Mouse (Mus musculus): ENCODE measurements at regions not wholly inside any gene's neighbourhood (a gene's known extent, or its start where the extent isn't known, plus 50 kb on each side); places are given as distances from the start of the nearest gene placed in this dataset.

DNA sequence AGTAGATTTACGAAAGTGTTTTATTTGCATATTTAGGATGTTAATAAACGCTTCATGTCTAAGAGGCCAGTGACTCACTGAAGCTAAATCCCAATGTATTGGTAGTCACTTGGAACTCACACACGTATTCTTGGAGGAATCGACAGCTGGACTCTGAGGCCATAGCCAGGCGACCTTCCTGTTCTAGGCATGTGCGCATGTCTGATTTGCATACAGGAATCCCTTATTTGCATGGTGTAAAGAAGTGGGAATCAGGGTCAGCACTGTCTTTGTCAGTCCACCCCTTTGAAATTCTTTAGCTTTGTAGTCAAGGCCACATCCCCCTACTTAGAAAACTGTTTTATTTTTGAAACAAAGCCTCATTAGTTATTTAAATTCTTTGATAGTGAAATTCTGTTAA, 308.4 kb downstream of the Fat4 start:
- H3K27ac ChIP-seq (ENCODE audit: insufficient read depth, low read length), result no peak overlapping the region
- 93% methylated on average over 6 of the region's 6 CpGs for WGBS
- no peak for TF ChIP-seq CTCF (IDR thresholded peaks at IDR 0.05; ENCODE audit: extremely low read depth, insufficient read depth, insufficient read length, insufficient replicate concordance)
- TF ChIP-seq POLR2A (IDR thresholded peaks at IDR 0.05; ENCODE audit: low read depth, low read length), result no peak
- no peaks in the 10 kb centered on the region for H3K27me3 ChIP-seq (ENCODE audit: control insufficient read depth, insufficient read depth, low read length)
- no peak for DNase-seq (ENCODE audit: low read depth in 1 of 2, low spot score in 2 of 2)
- H3K4me1 ChIP-seq (ENCODE audit: control insufficient read depth, insufficient read depth, insufficient read length), result no peaks in the 10 kb centered on the region
- no peak overlapping the region for H3K4me3 ChIP-seq (ENCODE audit: extremely low read depth, insufficient read depth, insufficient read length)
- H3K36me3 ChIP-seq (ENCODE audit: control insufficient read depth, insufficient read depth, low read length), result no peaks in the 10 kb centered on the region

DNA sequence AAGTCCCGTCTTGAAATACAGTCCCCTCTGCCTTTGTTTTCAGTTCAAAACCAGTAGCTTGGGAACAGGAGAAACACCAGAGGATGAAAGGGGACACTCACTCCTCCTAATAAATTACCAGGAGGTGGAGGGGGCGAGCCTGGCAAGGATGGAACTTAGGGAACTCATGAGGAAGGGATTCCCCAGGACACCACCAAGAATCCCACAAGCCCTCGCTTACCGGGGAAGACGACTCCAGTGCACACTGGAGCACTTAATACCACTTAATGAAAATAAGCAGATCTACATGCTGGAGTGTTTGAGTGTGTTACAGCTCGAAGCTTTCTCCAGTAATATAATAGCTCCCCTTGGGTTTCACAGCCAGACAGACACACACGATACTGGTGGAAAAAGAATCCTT, 315.9 kb downstream of the Fat4 start:
- no peaks in the 10 kb centered on the region for H3K27me3 ChIP-seq (ENCODE audit: control insufficient read depth, insufficient read depth, low read length)
- no peaks in the 10 kb centered on the region for H3K36me3 ChIP-seq (ENCODE audit: control insufficient read depth, insufficient read depth, low read length)
- WGBS, result 77% methylated on average over 7 of the region's 7 CpGs
- TF ChIP-seq CTCF (IDR thresholded peaks at IDR 0.05; ENCODE audit: extremely low read depth, insufficient read depth, insufficient read length, insufficient replicate concordance), result no peak
- no peak for TF ChIP-seq POLR2A (IDR thresholded peaks at IDR 0.05; ENCODE audit: low read depth, low read length)
- no peaks in the 10 kb centered on the region for H3K4me1 ChIP-seq (ENCODE audit: control insufficient read depth, insufficient read depth, insufficient read length)
- no peak overlapping the region for H3K4me3 ChIP-seq (ENCODE audit: extremely low read depth, insufficient read depth, insufficient read length)
- no peak overlapping the region for H3K27ac ChIP-seq (ENCODE audit: insufficient read depth, low read length)
- no peak for DNase-seq (ENCODE audit: low read depth in 1 of 2, low spot score in 2 of 2)

DNA sequence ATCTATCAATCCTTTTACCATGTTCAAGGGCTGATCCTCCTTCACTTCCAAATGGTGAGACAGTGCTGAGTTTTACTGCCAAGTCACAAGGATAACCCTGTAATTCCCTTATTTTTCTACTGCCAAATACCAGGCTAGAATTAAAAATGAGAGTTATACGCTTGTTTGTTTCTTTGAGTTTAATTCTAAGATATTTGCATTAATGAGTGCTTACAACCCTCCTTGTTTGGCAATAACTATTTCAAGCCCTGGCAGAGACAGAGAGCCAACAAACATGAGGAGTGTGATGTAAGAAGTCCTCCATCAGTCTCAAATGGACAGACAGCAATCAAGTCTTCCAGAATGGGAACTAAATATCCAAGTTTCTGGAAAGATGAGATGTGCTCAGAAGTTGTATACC, 321.9 kb downstream of the Fat4 start:
- 79% methylated on average over 1 of the region's 1 CpGs for WGBS

DNA sequence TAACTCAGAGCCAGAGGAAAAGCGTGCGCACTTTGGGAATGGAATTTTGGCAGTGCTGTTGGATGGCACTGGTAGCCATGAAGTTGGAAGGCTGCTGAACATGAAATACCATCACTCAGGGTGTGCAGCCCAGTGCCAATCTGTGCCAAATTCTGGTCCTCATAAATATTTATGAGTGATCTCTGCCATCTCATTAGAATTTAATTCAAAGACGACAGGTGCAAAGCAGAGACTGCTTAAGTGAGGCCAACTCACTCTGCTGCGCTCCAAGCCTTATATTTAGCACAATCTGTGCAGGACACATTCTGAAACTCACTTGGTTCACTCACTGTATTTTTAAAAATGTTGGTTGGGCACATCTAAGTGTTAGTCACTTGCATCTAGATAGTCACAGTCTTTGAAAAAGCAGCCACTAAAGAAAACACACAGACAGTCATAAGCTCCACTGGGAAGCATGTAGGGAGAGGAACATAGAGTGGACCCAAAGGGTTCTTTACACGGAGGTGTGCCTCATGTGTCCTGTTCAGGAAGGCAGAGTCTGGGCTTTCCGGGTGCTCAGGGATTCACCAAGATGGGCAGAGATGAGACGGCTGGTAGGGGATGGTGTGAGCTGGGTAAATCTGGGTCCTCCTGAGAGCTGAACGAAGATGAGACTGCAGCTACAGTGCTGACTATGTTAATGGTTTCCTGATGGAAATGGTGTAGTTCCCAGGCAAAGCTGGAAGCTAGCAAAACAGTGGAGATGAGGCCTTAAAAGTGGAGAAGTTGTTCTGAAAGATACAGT, 322.8 kb downstream of the Fat4 start:
- H3K4me1 ChIP-seq (ENCODE audit: control insufficient read depth, insufficient read depth, insufficient read length), result no peaks in the 10 kb centered on the region
- H3K36me3 ChIP-seq (ENCODE audit: control insufficient read depth, insufficient read depth, low read length), result no peaks in the 10 kb centered on the region
- no peak for TF ChIP-seq POLR2A (IDR thresholded peaks at IDR 0.05; ENCODE audit: low read depth, low read length)
- TF ChIP-seq CTCF (IDR thresholded peaks at IDR 0.05; ENCODE audit: extremely low read depth, insufficient read depth, insufficient read length, insufficient replicate concordance), result no peak
- 83% methylated on average over 8 of the region's 8 CpGs for WGBS
- DNase-seq (ENCODE audit: low read depth in 1 of 2, low spot score in 2 of 2), result no peak
- no peak overlapping the region for H3K27ac ChIP-seq (ENCODE audit: insufficient read depth, low read length)
- H3K27me3 ChIP-seq (ENCODE audit: control insufficient read depth, insufficient read depth, low read length), result no peaks in the 10 kb centered on the region
- no peak overlapping the region for H3K4me3 ChIP-seq (ENCODE audit: extremely low read depth, insufficient read depth, insufficient read length)

More for the DNA sequence above, 321.9 kb downstream of the Fat4 start:
- Histone ChIP-seq H3K4me3 (ENCODE audit: extremely low read depth, insufficient read depth, insufficient read length) (no peak overlapping the region), H3K27ac (ENCODE audit: insufficient read depth, low read length) (no peak overlapping the region), H3K4me1 (ENCODE audit: control insufficient read depth, insufficient read depth, insufficient read length) (no peaks in the 10 kb centered on the region), H3K36me3 (ENCODE audit: control insufficient read depth, insufficient read depth, low read length) (no peaks in the 10 kb centered on the region), H3K27me3 (ENCODE audit: control insufficient read depth, insufficient read depth, low read length) (no peaks in the 10 kb centered on the region)
- no peak for DNase-seq (ENCODE audit: low read depth in 1 of 2, low spot score in 2 of 2)
- TF ChIP-seq POLR2A (IDR thresholded peaks at IDR 0.05; ENCODE audit: low read depth, low read length) (no peak), CTCF (IDR thresholded peaks at IDR 0.05; ENCODE audit: extremely low read depth, insufficient read depth, insufficient read length, insufficient replicate concordance) (no peak)

DNA sequence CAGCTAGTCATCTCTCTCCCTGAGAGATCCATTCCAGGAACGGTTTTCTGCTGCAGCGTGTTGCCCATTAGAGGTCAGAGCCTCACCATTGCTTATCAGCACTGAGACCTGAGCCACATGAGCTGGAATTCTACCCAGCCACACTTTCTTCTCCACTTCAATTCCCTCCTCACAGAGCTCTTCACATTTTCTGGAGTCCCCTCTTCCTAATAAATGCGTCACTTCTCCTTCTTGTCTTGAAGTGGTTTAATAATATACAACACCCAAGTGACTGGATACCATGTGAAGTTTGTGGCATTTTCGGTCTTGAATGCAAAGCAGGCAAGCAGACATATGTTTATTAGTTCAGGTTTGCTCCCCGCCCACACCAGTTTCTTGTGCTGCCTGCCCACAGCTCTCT, 324.9 kb downstream of the Fat4 start:
- Histone ChIP-seq H3K27ac (ENCODE audit: insufficient read depth, low read length) (no peak overlapping the region), H3K36me3 (ENCODE audit: control insufficient read depth, insufficient read depth, low read length) (no peaks in the 10 kb centered on the region), H3K4me1 (ENCODE audit: control insufficient read depth, insufficient read depth, insufficient read length) (no peaks in the 10 kb centered on the region), H3K4me3 (ENCODE audit: extremely low read depth, insufficient read depth, insufficient read length) (no peak overlapping the region), H3K27me3 (ENCODE audit: control insufficient read depth, insufficient read depth, low read length) (no peaks in the 10 kb centered on the region)
- TF ChIP-seq POLR2A (IDR thresholded peaks at IDR 0.05; ENCODE audit: low read depth, low read length) (no peak), CTCF (IDR thresholded peaks at IDR 0.05; ENCODE audit: extremely low read depth, insufficient read depth, insufficient read length, insufficient replicate concordance) (no peak)
- 66% methylated on average over 5 of the region's 5 CpGs for WGBS
- no peak for DNase-seq (ENCODE audit: low read depth in 1 of 2, low spot score in 2 of 2)

DNA sequence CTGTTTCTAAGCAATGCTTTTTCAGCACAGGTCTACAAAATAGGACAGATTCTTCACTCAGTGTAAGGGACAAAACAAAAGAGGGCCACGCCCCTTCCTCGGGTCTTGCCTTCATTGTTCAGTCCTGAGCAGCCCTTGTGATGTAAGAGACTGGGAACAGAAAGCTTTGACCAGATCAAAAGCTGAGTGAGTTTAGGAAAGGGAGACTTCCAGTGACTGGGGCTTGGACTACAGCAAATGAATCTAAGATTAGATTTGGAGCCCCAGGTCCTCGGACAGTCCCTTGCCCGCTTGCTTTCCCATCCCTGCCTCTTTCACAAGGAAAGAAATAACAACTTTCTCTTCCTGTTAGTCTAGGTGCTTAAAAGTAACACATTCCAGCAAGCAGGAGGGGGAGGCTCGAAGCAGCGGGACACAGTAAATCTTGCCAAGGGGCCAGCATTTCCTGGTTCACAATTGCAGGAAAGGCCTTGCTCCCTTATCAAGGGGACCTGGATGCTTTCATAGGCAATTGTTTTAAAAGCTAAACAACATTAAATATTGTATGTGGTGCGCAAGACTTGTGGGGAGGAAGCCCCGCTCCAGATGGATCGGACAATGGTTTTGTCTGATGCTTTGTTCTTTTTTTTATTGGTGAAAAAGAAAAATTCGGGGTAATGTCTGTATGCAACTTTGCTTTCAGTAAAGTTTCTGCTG, 333.4 kb downstream of the Fat4 start:
- no peak for TF ChIP-seq POLR2A (IDR thresholded peaks at IDR 0.05; ENCODE audit: low read depth, low read length)
- no peak for TF ChIP-seq CTCF (IDR thresholded peaks at IDR 0.05; ENCODE audit: extremely low read depth, insufficient read depth, insufficient read length, insufficient replicate concordance)
- Histone ChIP-seq H3K27me3 (ENCODE audit: control insufficient read depth, insufficient read depth, low read length) (no peaks in the 10 kb centered on the region), H3K4me1 (ENCODE audit: control insufficient read depth, insufficient read depth, insufficient read length) (no peaks in the 10 kb centered on the region), H3K4me3 (ENCODE audit: extremely low read depth, insufficient read depth, insufficient read length) (no peak overlapping the region), H3K27ac (ENCODE audit: insufficient read depth, low read length) (no peak overlapping the region), H3K36me3 (ENCODE audit: control insufficient read depth, insufficient read depth, low read length) (no peaks in the 10 kb centered on the region)
- no peak for DNase-seq (ENCODE audit: low read depth in 1 of 2, low spot score in 2 of 2)
- WGBS, result 45% methylated on average over 10 of the region's 10 CpGs

DNA sequence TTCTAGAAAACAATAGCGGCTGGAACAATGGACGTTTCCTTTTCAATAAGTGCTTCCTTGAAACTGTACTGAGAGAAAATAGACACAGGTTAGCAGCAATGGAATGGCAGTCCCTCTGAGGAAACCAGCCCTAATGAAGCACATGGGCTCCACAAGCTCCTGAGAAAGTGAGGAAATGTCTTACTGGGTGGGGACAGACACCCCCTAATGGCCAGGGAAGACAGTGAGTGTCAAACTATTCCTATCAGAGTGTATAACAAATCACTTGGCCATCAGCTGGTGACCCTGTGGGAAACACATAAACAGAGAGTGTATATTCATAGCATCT, 333.9 kb downstream of the Fat4 start:
- TF ChIP-seq CTCF (IDR thresholded peaks at IDR 0.05; ENCODE audit: extremely low read depth, insufficient read depth, insufficient read length, insufficient replicate concordance), result no peak
- no peak for TF ChIP-seq POLR2A (IDR thresholded peaks at IDR 0.05; ENCODE audit: low read depth, low read length)
- no peak overlapping the region for H3K27ac ChIP-seq (ENCODE audit: insufficient read depth, low read length)
- H3K4me3 ChIP-seq (ENCODE audit: extremely low read depth, insufficient read depth, insufficient read length), result no peak overlapping the region
- no peaks in the 10 kb centered on the region for H3K4me1 ChIP-seq (ENCODE audit: control insufficient read depth, insufficient read depth, insufficient read length)
- H3K27me3 ChIP-seq (ENCODE audit: control insufficient read depth, insufficient read depth, low read length), result no peaks in the 10 kb centered on the region
- no peak for DNase-seq (ENCODE audit: low read depth in 1 of 2, low spot score in 2 of 2)
- H3K36me3 ChIP-seq (ENCODE audit: control insufficient read depth, insufficient read depth, low read length), result no peaks in the 10 kb centered on the region
- WGBS, result 24% methylated on average over 2 of the region's 2 CpGs

Measured in spleen, adult 2 months (tissue).